Mouse (Mus musculus): ENCODE measurements at regions not wholly inside any gene's neighbourhood (a gene's known extent, or its start where the extent isn't known, plus 50 kb on each side); places are given as distances from the start of the nearest gene placed in this dataset.
"Not testable (repeated sequence)": the region's sequence is repeated elsewhere in the genome, so short reads cannot be mapped to it uniquely, and the experiment has no call there.

- H3K9ac ChIP-seq (replicated peaks; ENCODE audit: low read length) = no peak overlapping the region
- no peak for ATAC-seq (ENCODE audit: low FRiP score, low TSS enrichment)
- no peaks in the 10 kb centered on the region for H3K27me3 ChIP-seq (ENCODE audit: control insufficient read depth, insufficient read depth, low read length)
- H3K4me3 ChIP-seq (replicated peaks; ENCODE audit: low read depth, low read length) = no peak overlapping the region
- no peaks in the 10 kb centered on the region for H3K36me3 ChIP-seq (ENCODE audit: control insufficient read depth, insufficient read depth, low read length)
- H3K4me2 ChIP-seq (ENCODE audit: low read length) = no peak overlapping the region
- WGBS = 81% methylated on average over 4 of the region's 4 CpGs
- DNase-seq = peak; percentile 9
- no peaks in the 10 kb centered on the region for H3K9me3 ChIP-seq (ENCODE audit: control insufficient read depth, low read length)
- H3K4me1 ChIP-seq (ENCODE audit: control insufficient read depth, insufficient read depth, low read length) = no peaks in the 10 kb centered on the region
- no peak overlapping the region for H3K27ac ChIP-seq (replicated peaks; ENCODE audit: low read depth, low read length)
These were observed 157.2 kb upstream of the Gje1 start for GRCm38 (mm10) chr10:14875216-14875615.

GRCm38 (mm10) chr10:14861241-14861640, 143.2 kb upstream of the Gje1 start:
- Histone ChIP-seq H3K9me3 (ENCODE audit: control insufficient read depth, low read length) (no peaks in the 10 kb centered on the region), H3K4me1 (ENCODE audit: control insufficient read depth, insufficient read depth, low read length) (no peaks in the 10 kb centered on the region), H3K27ac (replicated peaks; ENCODE audit: low read depth, low read length) (no peak overlapping the region), H3K27me3 (ENCODE audit: control insufficient read depth, insufficient read depth, low read length) (no peaks in the 10 kb centered on the region), H3K4me3 (replicated peaks; ENCODE audit: low read depth, low read length) (no peak overlapping the region), H3K4me2 (ENCODE audit: low read length) (no peak overlapping the region), H3K9ac (replicated peaks; ENCODE audit: low read length) (no peak overlapping the region), H3K36me3 (ENCODE audit: control insufficient read depth, insufficient read depth, low read length) (no peaks in the 10 kb centered on the region)
- 40% methylated on average over 3 of the region's 3 CpGs for WGBS
- ATAC-seq (ENCODE audit: low FRiP score, low TSS enrichment) = peak; percentile 50; the same call in 1 of the 2 replicates
- peak; percentile 64 for DNase-seq

GRCm38 (mm10) chr10:14860126-14860638, 142.2 kb upstream of the Gje1 start:
- Histone ChIP-seq H3K27me3 (ENCODE audit: control insufficient read depth, insufficient read depth, low read length) (no peaks in the 10 kb centered on the region), H3K9me3 (ENCODE audit: control insufficient read depth, low read length) (no peaks in the 10 kb centered on the region), H3K4me2 (ENCODE audit: low read length) (no peak overlapping the region), H3K4me1 (ENCODE audit: control insufficient read depth, insufficient read depth, low read length) (no peaks in the 10 kb centered on the region), H3K36me3 (ENCODE audit: control insufficient read depth, insufficient read depth, low read length) (no peaks in the 10 kb centered on the region), H3K27ac (replicated peaks; ENCODE audit: low read depth, low read length) (no peak overlapping the region), H3K4me3 (replicated peaks; ENCODE audit: low read depth, low read length) (no peak overlapping the region), H3K9ac (replicated peaks; ENCODE audit: low read length) (no peak overlapping the region)
- peak; percentile 40; the same call in 1 of the 2 replicates for ATAC-seq (ENCODE audit: low FRiP score, low TSS enrichment)
- peak; percentile 23 for DNase-seq
- 80% methylated on average over 6 of the region's 6 CpGs for WGBS

GRCm38 (mm10) chr10:14846601-14847000, 128.6 kb upstream of the Gje1 start:
- H3K9me3 ChIP-seq (ENCODE audit: control insufficient read depth, low read length); H3K36me3 ChIP-seq (ENCODE audit: control insufficient read depth, insufficient read depth, low read length); ATAC-seq (ENCODE audit: low FRiP score, low TSS enrichment); H3K27me3 ChIP-seq (ENCODE audit: control insufficient read depth, insufficient read depth, low read length); H3K27ac ChIP-seq (replicated peaks; ENCODE audit: low read depth, low read length); H3K4me3 ChIP-seq (replicated peaks; ENCODE audit: low read depth, low read length); H3K4me1 ChIP-seq (ENCODE audit: control insufficient read depth, insufficient read depth, low read length); DNase-seq; H3K9ac ChIP-seq (replicated peaks; ENCODE audit: low read length); H3K4me2 ChIP-seq (ENCODE audit: low read length): not testable (repeated sequence)
- WGBS = 94% methylated on average over 3 of the region's 3 CpGs

GRCm38 (mm10) chr10:14845058-14845457, 127.0 kb upstream of the Gje1 start:
- Histone ChIP-seq H3K36me3 (ENCODE audit: control insufficient read depth, insufficient read depth, low read length) (no peaks in the 10 kb centered on the region), H3K9ac (replicated peaks; ENCODE audit: low read length) (no peak overlapping the region), H3K9me3 (ENCODE audit: control insufficient read depth, low read length) (no peaks in the 10 kb centered on the region), H3K4me2 (ENCODE audit: low read length) (no peak overlapping the region), H3K4me1 (ENCODE audit: control insufficient read depth, insufficient read depth, low read length) (no peaks in the 10 kb centered on the region), H3K27ac (replicated peaks; ENCODE audit: low read depth, low read length) (no peak overlapping the region), H3K4me3 (replicated peaks; ENCODE audit: low read depth, low read length) (no peak overlapping the region), H3K27me3 (ENCODE audit: control insufficient read depth, insufficient read depth, low read length) (no peaks in the 10 kb centered on the region)
- ATAC-seq (ENCODE audit: low FRiP score, low TSS enrichment) (no peak), DNase-seq (no peak)
- WGBS = 88% methylated on average over 2 of the region's 2 CpGs

All from midbrain, embryonic 14.5 days (tissue).